Mouse (Mus musculus) forebrain, embryonic 15.5 days (tissue): ENCODE data around the gene Vgll2. TPM values are rescaled to one million over a fixed set of nuclear protein-coding genes. Genes with fewer than 3 reads are reported as not detected.
A peak's percentile ranks its signal among the peaks of the same experiment; 100 is the strongest.

Source experiments
- ATAC-seq: fragments of 200-750 bp; cut with Nextera tagmentation; replicated peaks from 2 replicates; pipeline ENCODE4 v1.8.0; 2017; ENCODE audit warnings: mild to moderate bottlenecking, moderate TSS enrichment, moderate library complexity
- H3K27ac ChIP-seq: fragments of 300-500 bp; sonication (generic); replicated peaks from 2 replicates; pipeline ENCODE4 v1.5.1; 2015; ENCODE audit warnings: mild to moderate bottlenecking, inconsistent platforms
- H3K27me3 ChIP-seq: fragments of 300-500 bp; sonication (generic); 2 replicates; pipeline ENCODE4 v1.6.1; 2015; ENCODE audit warnings: inconsistent platforms
- H3K36me3 ChIP-seq: fragments of 300-500 bp; sonication (generic); 2 replicates; pipeline ENCODE4 v1.6.1; 2015; ENCODE audit warnings: mild to moderate bottlenecking, inconsistent platforms
- H3K4me1 ChIP-seq: fragments of 300-500 bp; sonication (generic); 2 replicates; pipeline ENCODE4 v1.6.1; 2015; ENCODE audit warnings: inconsistent platforms
- H3K4me2 ChIP-seq: fragments of 300-500 bp; sonication (generic); replicated peaks from 2 replicates; pipeline ENCODE4 v1.6.1; 2015; ENCODE audit warnings: mild to moderate bottlenecking, inconsistent platforms
- H3K4me3 ChIP-seq: fragments of 300-500 bp; sonication (generic); 2 replicates; pipeline ENCODE4 v1.5.1; 2015; ENCODE audit warnings: mild to moderate bottlenecking, inconsistent platforms
- H3K9ac ChIP-seq: fragments of 300-500 bp; sonication (generic); replicated peaks from 2 replicates; pipeline ENCODE4 v1.6.1; 2015; ENCODE audit warnings: mild to moderate bottlenecking, inconsistent platforms
- H3K9me3 ChIP-seq: fragments of 300-500 bp; sonication (generic); 2 replicates; pipeline ENCODE4 v1.6.1; 2016; ENCODE audit warnings: inconsistent platforms
- WGBS: fragments of 180-500 bp; shearing (Covaris S2); methylation state at CpG from one replicate; pipeline ENCODE4 v1.1.7; 2015; ENCODE audit warnings: mixed read lengths; 5-methylcytosine and 5-hydroxymethylcytosine counted together
- polyA plus RNA-seq: library from polyadenylated mRNA; unstranded; fragments of >200 nt; fragmentation: Nextera tagmentation; extraction: Ambion mirVana; gene quantifications from 2 replicates; pipeline ENCODE4 v1.2.1, GENCODE M21; 2015

Gene Vgll2
- polyA plus RNA-seq, result 0.51 and 3.5 TPM in 2 replicates

DNA sequence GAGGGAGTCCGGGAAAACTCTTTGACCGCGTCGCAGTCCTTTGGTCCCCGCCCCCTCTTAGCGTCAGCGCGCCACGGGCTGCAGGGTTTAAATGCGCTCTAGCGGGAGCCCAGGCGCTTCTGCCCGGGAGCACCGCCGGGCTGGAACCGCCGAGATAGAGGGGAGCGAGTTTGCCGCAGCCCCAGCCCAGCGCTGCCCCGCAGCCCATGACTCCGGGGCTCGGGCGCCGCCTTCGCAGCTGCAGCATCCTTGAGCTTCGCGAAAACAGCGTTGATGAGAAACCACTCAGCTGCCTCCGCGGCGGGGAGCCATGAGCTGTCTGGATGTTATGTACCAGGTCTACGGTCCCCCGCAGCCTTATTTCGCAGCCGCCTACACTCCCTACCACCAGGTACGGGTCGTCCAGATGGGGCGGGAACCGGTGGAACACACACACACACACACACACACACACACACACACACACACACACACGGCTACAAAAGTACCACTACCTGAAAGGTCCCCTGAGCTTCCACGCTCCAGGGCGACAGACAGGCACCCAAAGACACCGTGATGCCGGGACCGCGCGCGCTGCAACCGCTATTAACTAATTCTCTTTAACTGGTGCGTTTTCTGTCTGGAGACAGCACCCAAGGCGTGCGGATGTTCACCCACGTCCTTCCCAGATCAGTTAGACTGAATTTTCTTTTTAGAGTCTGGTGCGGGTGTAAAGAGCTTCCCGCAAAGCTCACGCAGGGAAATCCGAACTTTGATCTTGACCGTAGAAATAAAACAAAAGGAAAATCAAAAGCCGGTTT lies at the start of gene Vgll2:
Gene Vgll2 (plus strand): TSS at position 90 of the 800 bp plus-strand sequence.
- peak; percentile 89 for ATAC-seq
- Histone ChIP-seq H3K27ac (no peak within 1 kb of the TSS), H3K9me3 (no peaks in the 10 kb centered on the region), H3K9ac (peak within 1 kb of the TSS; percentile 40), H3K36me3 (no peaks in the 10 kb centered on the region), H3K4me1 (peaks cover 19% of the 10 kb centered on the region), H3K27me3 (peaks cover 70% of the 10 kb centered on the region), H3K4me3 (peak within 1 kb of the TSS; percentile 49), H3K4me2 (peak within 1 kb of the TSS; percentile 89)
- WGBS, result under 1% methylated on average over 53 of the region's 60 CpGs

DNA sequence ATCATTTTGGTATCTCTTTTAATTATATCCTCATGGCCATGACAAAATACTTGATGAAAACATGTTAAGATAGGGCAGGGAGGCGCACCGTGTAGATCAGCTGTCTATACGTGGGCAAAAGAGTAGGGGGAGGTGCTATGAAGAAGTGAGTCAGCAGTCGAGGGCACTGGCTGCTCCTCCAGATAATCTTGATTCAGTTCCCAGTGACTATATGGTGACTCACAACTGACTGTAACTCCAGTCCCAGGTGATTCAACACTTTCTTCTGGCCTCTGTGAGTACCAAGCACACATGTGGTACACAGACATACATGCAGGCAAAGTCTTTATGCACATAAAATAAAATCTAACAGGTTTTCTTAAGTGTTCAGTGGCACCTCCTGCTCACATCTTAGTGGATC lies 47.2 kb upstream of the Vgll2 start:
- Histone ChIP-seq H3K4me1 (no peaks in the 10 kb centered on the region), H3K9ac (no peak overlapping the region), H3K9me3 (no peaks in the 10 kb centered on the region), H3K4me2 (no peak overlapping the region), H3K27ac (no peak overlapping the region), H3K36me3 (no peaks in the 10 kb centered on the region), H3K4me3 (no peak overlapping the region), H3K27me3 (no peaks in the 10 kb centered on the region)
- 82% methylated on average over 4 of the region's 4 CpGs for WGBS
- no peak for ATAC-seq

DNA sequence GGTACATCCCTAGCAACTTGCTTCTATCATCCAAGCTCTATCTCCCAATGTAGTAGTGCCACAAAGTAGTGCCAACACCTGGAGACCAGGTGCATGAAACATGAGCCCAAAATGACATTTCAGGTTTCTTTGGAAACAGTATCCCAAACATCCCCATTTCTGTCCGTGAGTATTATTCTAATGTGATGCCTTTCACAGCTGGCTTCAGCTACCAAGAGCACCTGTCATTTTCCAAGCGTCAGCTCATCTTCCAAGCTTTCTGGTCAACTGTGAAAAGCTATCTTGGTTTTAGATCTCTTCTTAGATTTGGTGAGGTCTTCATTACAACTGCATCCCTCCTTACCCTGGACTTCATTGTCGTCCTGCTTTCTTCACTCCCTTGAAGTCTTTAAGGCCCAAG lies 46.7 kb upstream of the Vgll2 start:
- H3K4me1 ChIP-seq, result no peaks in the 10 kb centered on the region
- H3K9ac ChIP-seq, result no peak overlapping the region
- H3K36me3 ChIP-seq, result no peaks in the 10 kb centered on the region
- no peak for ATAC-seq
- H3K4me3 ChIP-seq, result no peak overlapping the region
- no peak overlapping the region for H3K27ac ChIP-seq
- 85% methylated on average over 3 of the region's 3 CpGs for WGBS
- H3K4me2 ChIP-seq, result no peak overlapping the region
- no peaks in the 10 kb centered on the region for H3K27me3 ChIP-seq
- H3K9me3 ChIP-seq, result no peaks in the 10 kb centered on the region

DNA sequence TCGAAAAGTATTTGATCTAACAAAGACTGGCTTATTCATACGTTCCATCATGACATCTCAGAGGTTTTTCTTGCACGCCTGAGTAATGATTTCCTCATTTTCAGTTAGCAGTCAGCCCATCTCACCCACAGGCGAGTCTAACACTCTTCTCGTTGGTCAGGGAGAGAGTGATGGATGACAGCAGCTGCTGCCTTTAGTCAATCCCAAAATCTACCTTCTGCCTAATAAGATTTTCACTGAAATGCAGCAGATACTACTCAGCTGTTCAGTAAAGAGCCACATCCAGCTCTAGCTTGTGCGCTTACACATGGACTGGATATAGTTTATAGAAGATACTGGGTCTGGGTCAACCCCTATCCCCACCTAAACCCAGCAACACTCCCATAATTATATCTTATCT lies 40.7 kb upstream of the Vgll2 start:
- H3K9ac ChIP-seq, result no peak overlapping the region
- no peak overlapping the region for H3K27ac ChIP-seq

DNA sequence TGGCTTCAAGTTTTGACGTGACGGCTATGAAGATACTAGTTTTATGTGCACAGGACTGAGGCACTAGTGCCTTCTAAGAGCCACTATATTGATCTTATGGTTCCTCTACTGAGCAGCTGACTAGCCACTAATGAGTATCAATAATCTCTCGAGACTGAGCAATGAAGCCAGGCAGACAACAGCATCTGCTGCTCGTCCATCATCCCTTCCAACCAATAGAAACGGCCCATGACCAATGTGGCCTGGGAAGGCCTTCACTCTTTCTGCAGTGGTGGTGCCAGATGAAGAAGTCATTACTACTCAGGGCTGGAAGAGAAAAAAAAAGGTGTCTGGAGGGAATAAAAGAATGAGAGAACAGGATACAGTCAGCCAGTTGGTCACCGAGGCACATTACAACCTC lies 39.9 kb upstream of the Vgll2 start:
- H3K27ac ChIP-seq, result no peak overlapping the region
- no peaks in the 10 kb centered on the region for H3K27me3 ChIP-seq
- no peak overlapping the region for H3K9ac ChIP-seq
- H3K4me3 ChIP-seq, result no peak overlapping the region
- no peaks in the 10 kb centered on the region for H3K4me1 ChIP-seq
- H3K9me3 ChIP-seq, result no peaks in the 10 kb centered on the region
- no peaks in the 10 kb centered on the region for H3K36me3 ChIP-seq
- 92% methylated on average over 6 of the region's 6 CpGs for WGBS
- H3K4me2 ChIP-seq, result no peak overlapping the region
- no peak for ATAC-seq

More for the DNA sequence above, 40.7 kb upstream of the Vgll2 start:
- H3K27me3 ChIP-seq, result no peaks in the 10 kb centered on the region
- H3K4me2 ChIP-seq, result no peak overlapping the region
- 88% methylated on average over 6 of the region's 6 CpGs for WGBS
- no peaks in the 10 kb centered on the region for H3K9me3 ChIP-seq
- no peak for ATAC-seq
- no peaks in the 10 kb centered on the region for H3K4me1 ChIP-seq
- no peaks in the 10 kb centered on the region for H3K36me3 ChIP-seq
- H3K4me3 ChIP-seq, result no peak overlapping the region

DNA sequence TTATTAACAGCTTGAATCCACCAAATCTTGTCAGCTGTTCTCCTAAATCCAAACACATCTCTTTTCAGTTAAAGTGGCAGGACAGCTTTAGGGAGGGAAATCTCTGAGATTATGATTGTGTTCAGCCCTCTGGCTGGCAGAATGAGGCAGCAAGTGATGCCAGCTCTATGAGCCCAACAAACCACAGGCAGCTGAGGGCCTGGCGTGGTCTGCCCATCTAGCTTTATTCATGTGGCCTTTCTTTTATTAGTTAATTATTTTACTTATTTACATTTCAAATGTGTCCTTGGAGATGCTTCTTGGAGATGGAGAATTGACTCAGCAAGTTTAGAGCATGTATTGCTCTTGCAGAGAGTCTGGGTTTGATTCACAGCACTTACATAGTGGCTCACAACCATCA lies 3.8 kb upstream of the Vgll2 start:
- Histone ChIP-seq H3K9me3 (no peaks in the 10 kb centered on the region), H3K27ac (no peak overlapping the region), H3K4me2 (no peak overlapping the region), H3K9ac (no peak overlapping the region), H3K4me3 (no peak overlapping the region), H3K4me1 (peaks cover 12% of the 10 kb centered on the region), H3K36me3 (no peaks in the 10 kb centered on the region), H3K27me3 (peaks cover 31% of the 10 kb centered on the region)
- 32% methylated on average over 1 of the region's 1 CpGs for WGBS
- ATAC-seq, result no peak

DNA sequence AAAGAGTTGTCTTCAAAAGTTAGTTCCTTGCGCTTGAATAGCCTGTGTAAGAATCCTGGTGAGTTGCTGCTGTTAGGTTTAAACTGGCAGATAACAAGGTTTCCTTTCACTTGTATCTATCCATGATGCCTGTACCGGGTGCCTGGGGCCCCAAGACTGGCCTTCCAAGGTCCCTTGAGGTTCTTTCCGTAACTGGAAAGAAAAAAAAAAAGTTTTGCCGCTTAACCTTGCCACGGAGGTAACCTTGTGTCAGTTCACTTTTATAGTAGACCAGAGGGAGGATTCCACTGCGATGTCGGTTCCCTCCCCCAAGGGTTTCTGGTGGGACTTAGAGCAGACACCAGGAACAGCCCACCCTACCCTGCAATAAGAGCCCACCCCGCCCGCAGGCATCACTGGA lies 1.1 kb upstream of the Vgll2 start:
- peaks cover 12% of the 10 kb centered on the region for H3K4me1 ChIP-seq
- no peaks in the 10 kb centered on the region for H3K9me3 ChIP-seq
- H3K4me2 ChIP-seq, result no peak overlapping the region
- peaks cover 56% of the 10 kb centered on the region for H3K27me3 ChIP-seq
- ATAC-seq, result no peak
- 3% methylated on average over 9 of the region's 9 CpGs for WGBS
- no peak overlapping the region for H3K27ac ChIP-seq
- no peaks in the 10 kb centered on the region for H3K36me3 ChIP-seq
- H3K4me3 ChIP-seq, result no peak overlapping the region
- no peak overlapping the region for H3K9ac ChIP-seq

DNA sequence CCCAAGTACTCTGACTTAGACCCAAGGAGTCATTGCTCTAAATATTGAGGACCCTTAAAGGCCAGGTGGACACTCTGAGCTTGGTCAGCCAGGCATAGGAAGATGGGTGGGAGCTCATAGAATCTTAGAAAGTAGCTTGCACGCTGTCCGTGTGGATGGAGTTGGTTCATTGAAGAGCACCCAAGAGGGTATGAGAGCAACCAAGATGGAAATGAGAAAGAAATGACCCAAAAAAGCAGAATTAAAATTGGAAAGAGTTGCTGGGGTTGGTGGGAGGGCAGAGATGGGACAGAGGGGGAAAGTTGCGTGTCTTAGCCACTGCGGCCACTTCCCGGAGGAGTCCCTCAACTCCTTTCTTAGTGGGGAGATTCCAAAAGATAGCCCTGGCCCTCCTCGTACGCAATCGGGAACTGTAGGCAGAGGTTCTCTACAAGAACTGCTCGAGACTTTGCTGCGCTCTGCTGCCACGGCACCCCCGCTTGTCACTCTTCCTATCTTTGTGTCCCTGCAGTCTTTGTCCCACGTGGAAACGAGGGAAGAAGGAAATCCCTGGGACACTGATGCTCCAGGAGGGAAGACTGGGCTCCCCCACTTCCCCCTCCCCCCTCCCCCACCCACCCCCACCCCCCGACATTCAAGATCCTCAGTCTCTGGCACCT lies 437 bp upstream of the Vgll2 start:
- no peak overlapping the region; the same call in 1 of the 2 replicates for H3K9ac ChIP-seq
- WGBS, result under 1% methylated on average over 14 of the region's 15 CpGs
- ATAC-seq, result peak; percentile 68

DNA sequence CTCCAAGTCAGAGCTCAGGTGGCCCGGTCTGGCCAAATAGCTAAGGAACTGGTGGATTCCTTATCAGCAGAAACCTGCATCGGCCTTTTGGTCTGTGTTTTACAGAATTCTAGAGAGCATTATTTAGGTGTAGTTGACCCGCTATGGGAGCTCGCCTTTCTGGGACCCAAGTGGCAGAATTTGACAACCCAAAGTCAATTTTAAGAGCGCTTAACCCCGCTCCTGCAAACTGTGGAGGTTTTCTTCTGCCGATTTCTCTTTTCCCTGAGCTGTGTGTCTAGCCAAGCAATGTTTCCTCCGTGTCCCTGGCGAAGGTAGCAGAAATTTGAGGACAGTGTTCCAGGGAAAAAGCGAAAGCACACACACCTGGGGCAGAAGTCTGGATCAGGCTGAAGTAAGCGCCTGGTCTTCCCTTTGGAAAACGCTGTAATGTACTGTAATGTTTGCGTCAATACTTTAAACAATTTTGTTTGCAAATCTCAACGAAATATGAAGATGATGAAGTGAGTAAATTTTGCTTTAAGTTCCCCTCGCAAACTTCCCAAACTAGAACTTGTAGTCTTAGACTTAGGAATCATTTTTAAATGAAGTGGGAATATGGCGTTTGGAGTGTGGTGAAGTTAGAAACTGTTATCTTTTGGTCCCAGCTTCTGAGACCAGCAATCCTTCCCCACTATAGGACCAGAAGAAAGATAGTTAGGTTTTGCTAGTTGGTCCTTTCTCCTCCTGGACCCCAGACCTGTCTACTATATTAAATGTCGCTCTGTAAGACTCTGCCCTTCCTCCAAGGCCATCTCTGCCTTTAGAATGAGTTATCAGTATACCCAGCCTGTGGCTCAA lies 1.1 kb downstream of the Vgll2 start:
- Histone ChIP-seq H3K27me3 (peaks cover 78% of the 10 kb centered on the region), H3K9ac (no peak overlapping the region), H3K4me2 (peak overlapping the region; percentile 89), H3K9me3 (no peaks in the 10 kb centered on the region), H3K36me3 (no peaks in the 10 kb centered on the region), H3K27ac (no peak overlapping the region), H3K4me3 (peak overlapping the region; percentile 49), H3K4me1 (peaks cover 24% of the 10 kb centered on the region)
- 3% methylated on average over 17 of the region's 17 CpGs for WGBS
- no peak for ATAC-seq

More for the DNA sequence above, 437 bp upstream of the Vgll2 start:
- Histone ChIP-seq H3K9me3 (no peaks in the 10 kb centered on the region), H3K27ac (no peak overlapping the region), H3K36me3 (no peaks in the 10 kb centered on the region), H3K4me1 (peaks cover 12% of the 10 kb centered on the region), H3K27me3 (peaks cover 63% of the 10 kb centered on the region), H3K4me3 (peak overlapping the region; percentile 49), H3K4me2 (peak overlapping the region; percentile 89)

DNA sequence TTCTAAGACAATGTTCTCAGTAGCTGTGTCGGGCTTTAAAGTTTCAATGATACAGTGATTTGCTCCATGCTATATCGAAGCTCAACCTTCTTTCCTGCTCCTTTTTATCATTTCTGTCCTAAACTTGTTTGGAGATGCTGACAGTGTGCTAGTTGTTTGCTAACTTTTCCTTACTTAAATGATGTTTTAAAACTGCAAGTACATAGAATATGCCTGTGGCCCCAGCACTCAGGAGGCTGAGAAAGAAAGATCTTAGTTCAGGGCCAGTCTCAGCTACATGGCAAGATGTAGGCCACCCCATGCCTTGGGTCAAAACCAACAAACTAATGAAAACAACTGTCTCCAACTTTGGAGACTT lies 1.7 kb downstream of the Vgll2 start:
- peaks cover 24% of the 10 kb centered on the region for H3K4me1 ChIP-seq
- peaks cover 82% of the 10 kb centered on the region for H3K27me3 ChIP-seq
- no peak overlapping the region for H3K4me3 ChIP-seq
- no peak overlapping the region for H3K27ac ChIP-seq
- no peaks in the 10 kb centered on the region for H3K36me3 ChIP-seq
- no peaks in the 10 kb centered on the region for H3K9me3 ChIP-seq
- WGBS, result 16% methylated on average over 2 of the region's 2 CpGs
- H3K9ac ChIP-seq, result no peak overlapping the region
- H3K4me2 ChIP-seq, result no peak overlapping the region
- ATAC-seq, result no peak

DNA sequence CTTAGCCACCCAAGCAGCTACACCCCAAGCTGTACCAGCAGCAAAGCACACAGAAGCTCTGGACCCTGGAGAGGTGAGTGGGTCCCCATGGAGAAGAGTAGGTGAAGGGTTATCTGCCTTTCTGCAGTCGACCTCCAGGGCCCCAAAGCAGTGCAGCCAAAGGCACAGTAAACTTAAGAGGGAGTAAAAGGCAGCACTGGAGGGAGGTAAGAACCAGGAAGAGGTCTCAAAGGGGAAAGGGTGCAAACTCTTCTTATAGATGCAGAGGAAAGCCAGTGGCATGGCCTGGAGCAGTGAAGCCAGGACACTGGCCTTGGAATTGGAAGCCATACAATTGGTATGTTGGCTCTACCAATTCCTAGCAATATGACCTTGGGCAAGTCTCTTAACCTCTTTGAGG lies 3.0 kb downstream of the Vgll2 start:
- no peak for ATAC-seq
- Histone ChIP-seq H3K4me2 (no peak overlapping the region), H3K4me3 (no peak overlapping the region), H3K4me1 (peaks cover 24% of the 10 kb centered on the region), H3K27me3 (peaks cover 85% of the 10 kb centered on the region), H3K9me3 (no peaks in the 10 kb centered on the region), H3K36me3 (no peaks in the 10 kb centered on the region), H3K27ac (no peak overlapping the region), H3K9ac (no peak overlapping the region)
- WGBS, result 0% methylated on average over 1 of the region's 1 CpGs

DNA sequence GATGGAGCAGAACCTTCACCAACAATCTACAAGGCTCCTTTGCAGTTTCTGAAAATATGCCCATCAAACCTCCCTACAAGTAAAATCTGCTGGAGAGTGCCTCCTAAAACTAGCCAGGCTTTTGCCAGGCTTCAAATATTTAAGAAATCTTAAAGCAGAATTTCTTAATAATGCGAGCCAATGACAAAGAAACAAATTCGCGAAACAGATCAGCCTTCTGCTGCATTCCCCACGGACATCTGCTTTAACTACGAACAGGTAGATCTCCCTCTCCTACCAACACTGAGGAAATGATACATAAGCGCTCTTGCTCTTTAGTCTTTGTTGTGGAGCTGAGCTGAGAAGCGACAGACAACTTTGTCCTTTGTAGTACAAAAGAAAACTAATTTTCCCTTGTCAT lies 3.5 kb downstream of the Vgll2 start:
- WGBS, result 14% methylated on average over 7 of the region's 7 CpGs
- H3K9me3 ChIP-seq, result no peaks in the 10 kb centered on the region
- H3K4me3 ChIP-seq, result no peak overlapping the region
- no peak overlapping the region for H3K27ac ChIP-seq
- H3K9ac ChIP-seq, result no peak overlapping the region
- H3K36me3 ChIP-seq, result no peaks in the 10 kb centered on the region
- no peak for ATAC-seq
- peaks cover 24% of the 10 kb centered on the region for H3K4me1 ChIP-seq
- H3K4me2 ChIP-seq, result no peak overlapping the region
- H3K27me3 ChIP-seq, result peaks cover 83% of the 10 kb centered on the region
